Mouse (Mus musculus) ES-Bruce4 (cell line): ENCODE results near the gene N4bp2l1.

ENCODE experiments used
- CTCF ChIP-seq: IDR thresholded peaks from one replicate; pipeline ENCODE4 v1.8.1; 2011; ENCODE audit warnings: low read depth, low read length
- EP300 ChIP-seq: IDR thresholded peaks from 2 replicates; pipeline ENCODE4 v1.6.1; 2011; ENCODE audit warnings: low read depth, low read length; ENCODE audit not compliant: insufficient read depth

DNA sequence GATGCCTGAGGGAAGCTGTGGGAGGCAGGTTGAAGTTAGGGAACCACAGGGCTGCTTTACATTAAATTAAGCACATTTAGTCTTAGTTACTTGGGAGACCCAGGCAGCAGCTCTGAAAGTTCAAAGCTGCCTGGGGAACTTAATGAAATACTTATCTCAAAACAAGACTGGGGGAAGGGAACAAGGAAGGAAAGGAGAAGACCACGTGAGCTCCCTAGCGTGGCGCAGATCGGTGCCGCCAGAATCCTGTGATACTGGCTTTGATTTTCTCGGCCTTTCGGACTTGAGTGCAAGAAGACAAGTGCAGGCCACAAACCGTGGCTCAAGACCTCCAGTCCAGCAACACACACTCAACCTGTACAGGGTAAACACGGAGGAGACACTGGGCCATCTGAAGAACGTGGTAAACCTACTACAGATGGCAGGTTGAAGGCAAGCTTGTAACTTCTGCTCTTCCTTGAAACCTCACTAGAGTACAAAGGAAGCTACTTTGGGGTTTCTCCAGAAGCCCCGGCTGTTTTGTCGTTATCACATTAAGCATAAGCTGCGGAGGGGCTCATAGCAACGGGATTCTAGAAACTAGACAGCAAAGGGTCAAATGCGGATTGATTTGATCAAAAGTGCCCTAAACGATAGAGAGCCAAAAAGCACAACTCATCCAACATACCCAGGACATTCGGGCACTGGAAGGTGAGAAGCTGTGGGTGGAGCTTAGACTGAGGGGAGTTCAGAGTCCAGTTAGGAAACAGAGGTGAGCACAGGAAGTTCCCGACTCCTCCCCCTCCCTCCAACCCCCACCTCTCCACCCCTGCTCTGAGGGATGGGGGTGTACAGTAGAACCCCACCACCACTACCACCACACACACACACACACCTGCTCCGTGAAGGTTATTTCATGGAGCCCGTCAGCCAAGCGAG lies 1.5 kb upstream of the N4bp2l1 start:
- TF ChIP-seq CTCF, result no peak
- TF ChIP-seq EP300, result no peak
